Mouse (Mus musculus) lung, postnatal 0 days (tissue): ENCODE measurements around the gene Il21r. TPM values are rescaled to one million over a fixed set of nuclear protein-coding genes. Genes with fewer than 3 reads are reported as not detected.

ENCODE experiments used
- ATAC-seq: fragments of 200-750 bp; cut with Nextera tagmentation; 2 replicates; pipeline ENCODE4 v1.8.0; 2017; ENCODE audit warnings: moderate library complexity
- DNase-seq: peaks from one replicate; pipeline ENCODE4 v3.0.0-alpha.2; 2016; ENCODE audit warnings: low spot score
- H3K27ac ChIP-seq: fragments of 300-500 bp; sonication (generic); 2 replicates; pipeline ENCODE4 v1.5.1; 2014; ENCODE audit warnings: antibody characterized with exemption, mild to moderate bottlenecking, low read length, mixed read lengths
- H3K27me3 ChIP-seq: fragments of 300-500 bp; sonication (generic); replicated peaks from 2 replicates; pipeline ENCODE4 v1.6.1; 2014; ENCODE audit warnings: low read length, mixed read lengths; ENCODE audit not compliant: insufficient read depth
- H3K36me3 ChIP-seq: fragments of 300-500 bp; sonication (generic); 2 replicates; pipeline ENCODE4 v1.6.1; 2014; ENCODE audit warnings: low read length, mixed read lengths; ENCODE audit not compliant: insufficient read depth
- H3K4me1 ChIP-seq: fragments of 300-500 bp; sonication (generic); 2 replicates; pipeline ENCODE4 v1.6.1; 2014; ENCODE audit warnings: antibody characterized with exemption, low read depth, low read length, mixed read lengths; ENCODE audit not compliant: insufficient read depth
- H3K4me2 ChIP-seq: fragments of 300-500 bp; sonication (generic); replicated peaks from 2 replicates; pipeline ENCODE4 v1.6.1; 2014; ENCODE audit warnings: low read depth, mild to moderate bottlenecking, low read length, moderate library complexity, mixed read lengths
- H3K4me3 ChIP-seq: fragments of 300-500 bp; sonication (generic); 2 replicates; pipeline ENCODE4 v1.5.1; 2014; ENCODE audit warnings: low read depth, low read length
- H3K9ac ChIP-seq: fragments of 300-500 bp; sonication (generic); replicated peaks from 2 replicates; pipeline ENCODE4 v1.6.1; 2014; ENCODE audit warnings: low read depth, mild to moderate bottlenecking
- H3K9me3 ChIP-seq: fragments of 300-500 bp; sonication (generic); 2 replicates; pipeline ENCODE4 v1.6.1; 2016; ENCODE audit warnings: low read length, mixed read lengths
- CTCF ChIP-seq: IDR thresholded peaks from 2 replicates; pipeline ENCODE4 v1.5.1; 2016; ENCODE audit warnings: antibody characterized with exemption, mild to moderate bottlenecking
- EP300 ChIP-seq: IDR thresholded peaks from 2 replicates; pipeline ENCODE4 v1.6.1; 2016; ENCODE audit warnings: antibody characterized with exemption, mild to moderate bottlenecking, control low read depth
- WGBS: fragments of 180-500 bp; shearing (Covaris S2); extraction: QIAGEN DNeasy Blood & Tissue Kit; methylation state at CpG from one replicate; pipeline ENCODE4 v1.1.7; 2014; 5-methylcytosine and 5-hydroxymethylcytosine counted together
- polyA plus RNA-seq: library from polyadenylated mRNA; unstranded; fragments of >200 nt; fragmentation: Nextera tagmentation; extraction: Ambion mirVana; gene quantifications from 2 replicates; pipeline ENCODE4 v1.2.1, GENCODE M21; 2015

Gene Il21r
- polyA plus RNA-seq, 1 experiment from 2014 or later = 0.38 TPM

- 58% methylated on average over 6 of the region's 6 CpGs for WGBS
- Histone ChIP-seq H3K4me2 (no peak overlapping the region), H3K27ac (no peak overlapping the region), H3K27me3 (no peaks in the 10 kb centered on the region), H3K9ac (no peak overlapping the region), H3K36me3 (peaks cover 68% of the 10 kb centered on the region), H3K4me3 (no peak overlapping the region), H3K9me3 (no peaks in the 10 kb centered on the region), H3K4me1 (no peaks in the 10 kb centered on the region)
- no peak for DNase-seq
- TF ChIP-seq CTCF (no peak), EP300 (no peak)
- ATAC-seq = 0 out of 2 replicates have a peak, but pooled peaks have one; percentile 22
These were observed 40.7 kb downstream of the Il21r start for GRCm38 (mm10) chr7:125643880-125644279.

DNA sequence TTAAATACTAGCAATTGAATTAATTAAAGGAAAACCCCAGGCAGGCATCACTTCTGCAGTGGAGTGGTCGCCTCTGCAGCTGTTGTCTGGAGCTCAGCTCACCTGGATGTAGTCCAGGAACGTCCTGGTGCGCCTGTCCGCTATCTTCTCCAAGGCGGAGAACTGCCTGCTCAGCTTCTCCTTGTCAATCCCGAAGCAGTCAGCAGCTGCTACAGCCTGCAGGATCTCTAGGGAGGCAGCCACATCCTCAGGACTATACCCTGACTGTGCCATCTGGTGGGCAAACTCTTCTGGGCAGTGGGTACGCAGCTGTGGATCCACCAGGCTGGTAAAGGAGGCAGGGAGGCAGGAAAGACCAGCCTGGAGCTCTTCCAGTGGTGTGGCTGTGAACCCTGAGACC lies 42.2 kb downstream of the Il21r start:
- ATAC-seq (no peak), DNase-seq (no peak)
- Histone ChIP-seq H3K9ac (no peak overlapping the region), H3K9me3 (no peaks in the 10 kb centered on the region), H3K36me3 (peaks cover 76% of the 10 kb centered on the region), H3K27ac (no peak overlapping the region), H3K4me2 (no peak overlapping the region), H3K4me1 (no peaks in the 10 kb centered on the region), H3K4me3 (no peak overlapping the region), H3K27me3 (no peaks in the 10 kb centered on the region)
- TF ChIP-seq EP300 = no peak
- TF ChIP-seq CTCF = no peak
- WGBS = 87% methylated on average over 7 of the region's 7 CpGs

DNA sequence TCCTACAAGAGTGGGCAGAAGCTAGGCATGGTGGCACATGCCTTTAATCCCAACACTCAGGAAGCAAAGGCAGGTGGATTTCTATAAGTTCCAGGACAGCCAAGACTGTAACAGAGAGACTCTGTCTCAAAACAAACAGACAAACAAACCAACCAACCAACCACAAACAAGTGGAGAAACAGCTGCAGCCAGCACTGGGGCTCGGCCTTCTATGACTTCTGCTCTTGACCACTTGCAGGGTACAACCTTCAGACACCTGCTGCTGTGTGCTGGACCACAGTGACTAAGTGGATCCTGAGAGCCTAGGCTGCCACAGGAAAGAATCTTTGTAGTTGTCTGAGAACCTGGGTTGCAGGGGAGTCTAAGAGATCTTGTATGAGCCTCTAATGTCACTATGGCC lies 45.8 kb downstream of the Il21r start:
- H3K4me3 ChIP-seq = no peak overlapping the region

DNA sequence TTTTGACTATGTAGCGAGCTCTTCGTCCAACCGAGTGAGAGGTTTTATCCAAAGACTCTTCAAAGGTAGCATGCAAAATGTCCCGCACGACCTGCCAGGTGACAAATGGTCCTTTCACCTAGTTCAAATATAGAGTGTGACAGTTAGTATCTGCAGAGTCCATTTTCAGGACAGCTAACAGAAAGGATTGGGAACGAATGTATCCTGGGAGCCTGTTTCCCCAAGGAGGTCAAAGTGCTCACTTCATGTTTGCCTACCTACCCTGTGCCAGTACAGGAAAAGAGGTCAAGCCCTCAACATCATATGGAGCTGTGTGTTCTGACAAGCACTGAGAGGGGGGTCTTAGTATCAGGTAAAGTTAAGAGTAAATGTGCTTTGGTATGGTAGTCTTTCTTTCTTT lies 54.3 kb downstream of the Il21r start:
- Histone ChIP-seq H3K36me3 (peaks cover 74% of the 10 kb centered on the region), H3K27ac (no peak overlapping the region), H3K4me1 (no peaks in the 10 kb centered on the region), H3K4me3 (no peak overlapping the region), H3K27me3 (no peaks in the 10 kb centered on the region), H3K4me2 (no peak overlapping the region), H3K9me3 (no peaks in the 10 kb centered on the region), H3K9ac (no peak overlapping the region)
- ATAC-seq = no peak
- 81% methylated on average over 6 of the region's 6 CpGs for WGBS
- DNase-seq = no peak
- TF ChIP-seq CTCF = no peak
- no peak for TF ChIP-seq EP300

More for the DNA sequence above, 45.8 kb downstream of the Il21r start:
- Histone ChIP-seq H3K9me3 (no peaks in the 10 kb centered on the region), H3K27me3 (no peaks in the 10 kb centered on the region), H3K36me3 (peaks cover 79% of the 10 kb centered on the region), H3K4me2 (no peak overlapping the region), H3K4me1 (no peaks in the 10 kb centered on the region), H3K9ac (no peak overlapping the region), H3K27ac (no peak overlapping the region)
- DNase-seq (no peak), ATAC-seq (no peak)
- WGBS = 82% methylated on average over 1 of the region's 1 CpGs
- TF ChIP-seq CTCF = no peak
- TF ChIP-seq EP300 = no peak

DNA sequence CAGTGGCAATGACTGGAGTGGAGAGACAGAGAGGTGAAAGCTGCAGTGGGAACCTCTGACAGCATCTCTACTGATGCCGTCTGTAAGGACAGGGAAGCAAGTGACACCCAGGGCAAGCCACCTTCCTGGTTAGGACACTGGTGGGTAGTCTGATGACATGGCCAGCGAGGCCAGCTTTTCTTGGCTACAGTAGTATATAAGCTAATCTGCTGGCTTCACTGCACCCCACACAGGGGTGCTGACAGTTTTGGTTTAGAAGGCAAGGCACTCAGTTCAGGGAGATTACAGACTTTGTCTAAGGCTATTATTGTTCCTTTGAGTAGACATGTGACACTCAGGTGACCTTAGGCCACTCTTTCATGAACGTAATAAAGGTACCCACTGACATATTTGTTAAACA lies 60.4 kb downstream of the Il21r start:
- Histone ChIP-seq H3K36me3 (peaks cover 70% of the 10 kb centered on the region), H3K27me3 (no peaks in the 10 kb centered on the region), H3K27ac (no peak overlapping the region), H3K4me1 (no peaks in the 10 kb centered on the region), H3K4me2 (no peak overlapping the region), H3K4me3 (no peak overlapping the region), H3K9me3 (no peaks in the 10 kb centered on the region), H3K9ac (no peak overlapping the region)
- DNase-seq = no peak
- WGBS = 82% methylated on average over 3 of the region's 3 CpGs
- ATAC-seq = no peak
- TF ChIP-seq EP300 (no peak), CTCF (no peak)

DNA sequence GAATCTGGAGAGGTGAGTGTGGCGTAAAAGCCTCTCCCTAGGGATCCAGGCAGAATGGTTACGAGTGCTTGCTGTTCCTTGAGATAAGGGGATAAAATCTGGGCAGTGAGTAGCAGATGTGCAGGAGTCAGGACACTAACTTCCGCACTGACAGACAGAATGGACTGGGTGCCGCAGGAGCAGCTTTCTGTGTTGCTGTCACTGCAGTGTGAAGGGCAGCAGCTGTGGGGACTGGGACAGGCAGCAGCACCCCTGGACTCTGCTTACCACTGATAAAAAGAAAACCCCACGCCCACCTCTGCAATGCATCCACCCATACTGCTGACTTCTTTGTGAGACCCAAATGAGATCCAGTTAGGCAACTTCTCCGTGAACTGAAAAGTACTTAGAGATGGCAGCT lies 67.6 kb downstream of the Il21r start:
- no peak for DNase-seq
- no peak overlapping the region for H3K4me2 ChIP-seq
- WGBS = 83% methylated on average over 6 of the region's 6 CpGs

GRCm38 (mm10) chr7:125671396-125671795 lies 68.2 kb downstream of the Il21r start:
- no peaks in the 10 kb centered on the region for H3K4me1 ChIP-seq
- DNase-seq (no peak), ATAC-seq (no peak)
- H3K27me3 ChIP-seq = no peaks in the 10 kb centered on the region
- no peak overlapping the region for H3K27ac ChIP-seq
- WGBS = 84% methylated on average over 8 of the region's 8 CpGs
- no peak overlapping the region for H3K4me2 ChIP-seq
- H3K36me3 ChIP-seq = peaks cover 89% of the 10 kb centered on the region
- no peaks in the 10 kb centered on the region for H3K9me3 ChIP-seq
- H3K4me3 ChIP-seq = no peak overlapping the region
- H3K9ac ChIP-seq = no peak overlapping the region
- TF ChIP-seq CTCF (no peak), EP300 (no peak)

More for the DNA sequence above, 67.6 kb downstream of the Il21r start:
- TF ChIP-seq CTCF (no peak), EP300 (no peak)
- peaks cover 88% of the 10 kb centered on the region for H3K36me3 ChIP-seq
- no peak overlapping the region for H3K27ac ChIP-seq
- no peak overlapping the region for H3K9ac ChIP-seq
- ATAC-seq = no peak
- no peak overlapping the region for H3K4me3 ChIP-seq
- no peaks in the 10 kb centered on the region for H3K27me3 ChIP-seq
- H3K9me3 ChIP-seq = no peaks in the 10 kb centered on the region
- H3K4me1 ChIP-seq = no peaks in the 10 kb centered on the region
